Mouse (Mus musculus) ES-E14 (cell line): ENCODE measurements at regions not wholly inside any gene's neighbourhood (a gene's known extent, or its start where the extent isn't known, plus 50 kb on each side); places are given as distances from the start of the nearest gene placed in this dataset.

ENCODE experiments used
- CHD2 ChIP-seq: IDR thresholded peaks from 2 replicates; pipeline ENCODE4 v1.6.1; 2014; ENCODE audit warnings: mild to moderate bottlenecking, low read depth, low read length, inconsistent platforms
- HCFC1 ChIP-seq: IDR thresholded peaks from 2 replicates; pipeline ENCODE4 v1.6.1; 2012; ENCODE audit warnings: low read length, inconsistent platforms, borderline replicate concordance; ENCODE audit not compliant: insufficient read depth
- ZC3H11A ChIP-seq: IDR thresholded peaks from 2 replicates; pipeline ENCODE4 v1.6.1; 2012; ENCODE audit warnings: low read depth, mild to moderate bottlenecking, inconsistent platforms, low read length, borderline replicate concordance
- ZNF384 ChIP-seq: IDR thresholded peaks from 2 replicates; pipeline ENCODE4 v1.6.1; 2012; ENCODE audit warnings: low read depth, low read length, inconsistent platforms

GRCm38 (mm10) chr6:51251432-51251831 is 181.0 kb upstream of the Nfe2l3 start:
- TF ChIP-seq HCFC1 (no peak), ZNF384 (no peak), ZC3H11A (no peak), CHD2 (no peak)
